25 mouse cellular contexts compared by ENCODE assay signal in the genomic region with DNA sequence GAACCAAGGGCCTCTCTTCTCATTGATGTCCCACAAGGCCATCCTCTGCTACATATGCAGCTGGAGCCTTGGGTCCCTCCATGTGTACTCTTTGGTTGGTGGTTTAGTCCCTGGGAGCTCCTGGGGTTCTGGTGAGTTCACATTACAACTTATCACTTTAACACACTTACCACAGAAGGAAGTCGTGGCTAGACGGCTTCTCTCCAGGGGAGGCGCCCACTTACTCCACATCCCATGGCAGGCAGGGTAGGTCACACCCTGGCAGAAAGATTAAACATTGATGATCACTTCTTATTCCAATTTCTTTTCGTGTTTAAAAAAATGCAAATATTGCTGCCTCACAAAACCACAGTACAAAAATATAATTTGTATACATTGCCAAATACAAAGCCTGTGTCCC. TPM values are rescaled to one million over a fixed set of nuclear protein-coding genes. Genes with fewer than 3 reads are reported as not detected.
A peak's percentile ranks its signal among the peaks of the same experiment; 100 is the strongest.
DNase-seq lines count a peak whose midpoint lies in the region; ATAC-seq lines count a peak whose summit lies in the region.
"Had no signal": no experiment of that assay in that cellular context is flagged by ENCODE, and none has a peak within 500 bp of the region (broad histone marks: within the 10 kb centered on the region; RNA-seq: fewer than 3 reads in every experiment).

No protein-coding gene starts in this region.

- DNase-seq in c-Kit-positive CD71-negative TER-119-negative erythroid progenitor cells, embryonic 14.5 days (ENCODE audit: low read depth), result peak; percentile 16
- DNase-seq in layer of hippocampus, postnatal 36 days, result no peak
- no peak for DNase-seq in cerebellum, adult 9-11 months
- DNase-seq in urinary bladder, adult 18-20 months (ENCODE audit: low spot score in 2 of 2), result no peak
- DNase-seq: cerebellum, adult 2 months; cerebellum, postnatal 36 days; forebrain, postnatal 0 days; gastrocnemius, postnatal 14 days; heart, adult 2 months; heart, postnatal 14 days; kidney, adult 18-20 months; kidney, postnatal 10 days; lung, adult 18-20 months; lung, postnatal 10 days; midbrain, embryonic 14.5 days; right cerebral cortex, postnatal 14 days; spleen, adult 18-20 months had no signal

- WGBS in liver, embryonic 15.5 days (ENCODE audit: insufficient replicate concordance), result 20% methylated on average over 4 of the region's 4 CpGs
- 79% methylated on average over 4 of the region's 4 CpGs for WGBS in kidney, embryonic 16.5 days

- H3K4me3 ChIP-seq in liver, embryonic 15.5 days (replicated peaks), result no peak overlapping the region
- H3K4me3 ChIP-seq in kidney, embryonic 16.5 days (ENCODE audit: low read length), result no peak overlapping the region
- H3K4me3 ChIP-seq: heart, adult 2 months; heart, embryonic 13.5 days; neural tube, embryonic 12.5 days had no signal

- peaks cover 17% of the 10 kb centered on the region for H3K4me1 ChIP-seq in liver, embryonic 15.5 days (replicated peaks)
- H3K4me1 ChIP-seq in kidney, embryonic 16.5 days (ENCODE audit: insufficient read depth, low read length), result no peaks in the 10 kb centered on the region
- H3K4me1 ChIP-seq: neural tube, embryonic 12.5 days had no signal

- no peaks in the 10 kb centered on the region for H3K27me3 ChIP-seq in liver, embryonic 15.5 days
- no peaks in the 10 kb centered on the region for H3K27me3 ChIP-seq in kidney, embryonic 16.5 days (ENCODE audit: insufficient read depth, low read length)
- H3K27me3 ChIP-seq: heart, embryonic 13.5 days; neural tube, embryonic 12.5 days had no signal

- H3K27ac ChIP-seq in liver, embryonic 15.5 days (replicated peaks), result no peak overlapping the region
- no peak overlapping the region for H3K27ac ChIP-seq in kidney, embryonic 16.5 days (ENCODE audit: low read length)
- H3K27ac ChIP-seq: heart, adult 2 months; heart, embryonic 13.5 days; hindbrain, embryonic 14.5 days; neural tube, embryonic 12.5 days had no signal

- no peak overlapping the region for H3K9ac ChIP-seq in liver, embryonic 15.5 days
- H3K9ac ChIP-seq in kidney, embryonic 16.5 days (replicated peaks; ENCODE audit: low read length), result no peak overlapping the region
- H3K9ac ChIP-seq: forebrain, postnatal 0 days; heart, embryonic 13.5 days; hindbrain, embryonic 14.5 days; neural tube, embryonic 12.5 days had no signal

- peak; percentile 98 for ATAC-seq in hematopoietic stem cell, adult 5-6 weeks (replicated peaks in 1 of 2; ENCODE audit: insufficient read depth in 1 of 2, low FRiP score in 2 of 2, low TSS enrichment in 1 of 2, low read depth in 1 of 2, poor library complexity in 2 of 2, severe bottlenecking in 2 of 2)
- 0 out of 2 replicates have a peak, but pooled peaks have one; percentile 56 for ATAC-seq in liver, embryonic 15.5 days (ENCODE audit: insufficient read depth)
- no peak for ATAC-seq in kidney, embryonic 16.5 days (ENCODE audit: low FRiP score, low TSS enrichment)
- ATAC-seq: forebrain, postnatal 0 days; inflammation-experienced regulatory T-cells, adult 6 months had no signal

- H3K36me3 ChIP-seq in liver, embryonic 15.5 days (replicated peaks), result no peaks in the 10 kb centered on the region
- no peaks in the 10 kb centered on the region for H3K36me3 ChIP-seq in kidney, embryonic 16.5 days (ENCODE audit: insufficient read depth, low read length)
- H3K36me3 ChIP-seq: heart, embryonic 13.5 days; neural tube, embryonic 12.5 days had no signal

- H3K4me2 ChIP-seq in liver, embryonic 15.5 days, result no peak overlapping the region
- H3K4me2 ChIP-seq in kidney, embryonic 16.5 days (replicated peaks; ENCODE audit: low read depth, low read length), result no peak overlapping the region
- H3K4me2 ChIP-seq: heart, embryonic 13.5 days; hindbrain, embryonic 14.5 days; neural tube, embryonic 12.5 days had no signal

- H3K9me3 ChIP-seq in liver, embryonic 15.5 days (replicated peaks), result no peaks in the 10 kb centered on the region
- H3K9me3 ChIP-seq in kidney, embryonic 16.5 days (ENCODE audit: low read length), result no peaks in the 10 kb centered on the region
- H3K9me3 ChIP-seq: heart, embryonic 13.5 days; neural tube, embryonic 12.5 days had no signal

RNA-seq across cellular contexts. Expression of a gene that starts 23.8 kb away (rescaled TPM):
- 0.44 TPM in 1 of 2 replicates, not detected in the other for total RNA-seq in hematopoietic stem cell, adult 5-6 weeks (2017)
- polyA plus RNA-seq in liver, embryonic 15.5 days (2015; fragmentation: Nextera tagmentation; extraction: Ambion mirVana), result 0.02 and 0.14 TPM in 2 replicates
- 1 to 10 TPM; 3.2 to 3.9 TPM for total RNA-seq in layer of hippocampus, postnatal 36 days (2021)
- 1.2 and 2.1 TPM in 2 replicates for polyA plus RNA-seq in kidney, embryonic 16.5 days (2015; fragmentation: Nextera tagmentation; extraction: Ambion mirVana)
- total RNA-seq: heart, adult 2 months had no signal
- polyA plus RNA-seq: heart, adult 2 months; limb, embryonic 11.5 days had no signal
